Mouse (Mus musculus) gastrocnemius, adult 8-10 months (tissue): ENCODE measurements around the gene Krtap29-1. TPM values are rescaled to one million over a fixed set of nuclear protein-coding genes. Genes with fewer than 3 reads are reported as not detected.

ENCODE experiments used
- DNase-seq, 2 experiments: peaks; one replicate each; pipeline ENCODE4 v3.0.0; 2022; ENCODE audit warnings: low spot score in 2 of 2
- total RNA-seq, 4 experiments: library from RNA; stranded (reverse); gene quantifications; 2 replicates each; pipeline ENCODE4 v1.2.4; 2022

Gene Krtap29-1
- not detected for total RNA-seq

GRCm38 (mm10) chr11:99978953-99979352 is at the start of gene Krtap29-1:
Gene Krtap29-1 (minus strand): TSS chr11:99979053.
- no peak for DNase-seq

GRCm38 (mm10) chr11:100021438-100021837 is 42.6 kb upstream of the Krtap29-1 start:
- no peak for DNase-seq

GRCm38 (mm10) chr11:100019466-100019865 is 40.6 kb upstream of the Krtap29-1 start:
- DNase-seq = no peak

GRCm38 (mm10) chr11:100016112-100016511 is 37.3 kb upstream of the Krtap29-1 start, which contains the start of gene Krt33a:
Gene Krt33a (minus strand): TSS chr11:100016212.
- DNase-seq = no peak

DNA sequence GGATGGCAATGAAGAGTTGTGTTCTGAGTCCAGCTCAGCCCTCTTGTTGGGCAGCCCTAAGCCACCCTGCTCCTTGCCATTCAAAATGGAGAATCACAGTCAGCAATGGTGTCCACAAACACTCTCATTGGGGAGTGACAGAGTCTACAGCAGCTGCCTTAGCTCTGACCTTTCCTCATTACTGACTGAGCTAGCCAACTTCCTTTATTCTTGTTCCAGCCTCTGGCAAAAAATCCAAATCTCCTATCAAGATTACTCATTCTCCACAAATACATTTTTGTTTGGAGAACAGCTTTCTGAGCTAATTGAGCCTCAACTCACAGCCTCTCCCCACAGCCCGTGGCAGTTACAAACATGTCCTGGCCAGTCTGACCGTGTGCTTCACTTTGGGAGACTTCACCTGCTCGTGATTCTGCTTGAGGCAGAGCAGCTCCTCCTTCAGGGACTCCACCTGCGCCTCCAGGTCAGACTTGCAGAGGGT is 34.9 kb upstream of the Krtap29-1 start:
- DNase-seq = no peak

DNA sequence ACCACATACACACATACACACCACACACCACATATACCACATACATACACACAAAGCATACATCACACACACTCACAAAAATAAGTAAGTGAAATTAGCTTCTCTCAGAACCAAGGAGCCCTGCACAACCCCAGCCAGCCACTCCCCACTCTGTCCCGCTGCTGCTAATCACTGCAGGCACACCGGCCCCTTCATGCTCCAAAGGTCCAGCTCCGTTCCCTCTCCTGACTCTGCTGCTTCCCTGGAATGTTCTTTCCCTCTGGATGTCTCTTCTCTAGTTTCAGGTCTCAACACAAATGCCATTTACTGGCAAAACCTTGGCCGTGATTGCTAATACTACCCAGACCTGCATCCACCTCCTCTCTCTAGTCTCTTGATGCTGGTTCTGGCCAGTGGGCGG is 31.8 kb upstream of the Krtap29-1 start:
- no peak for DNase-seq

DNA sequence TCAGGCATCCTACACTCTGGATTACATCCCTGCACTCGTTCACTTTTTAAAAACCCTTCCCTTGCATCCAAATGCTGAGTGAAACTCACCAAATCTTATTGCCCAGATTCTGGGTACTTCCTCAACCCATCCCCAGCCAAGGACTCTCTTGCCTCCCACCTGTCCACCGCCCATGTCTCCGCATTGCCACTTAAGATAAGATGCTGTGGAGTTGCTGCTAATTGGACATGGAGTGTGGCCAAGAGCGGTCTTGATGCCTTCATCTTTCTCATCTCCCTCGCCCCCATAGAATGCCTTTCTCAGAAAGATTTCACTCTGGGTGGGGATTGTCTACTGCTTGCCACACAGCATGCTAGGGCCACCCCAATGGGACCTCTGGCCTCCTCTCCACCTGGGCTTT is 29.5 kb upstream of the Krtap29-1 start:
- DNase-seq = no peak

- no peak for DNase-seq
Measured at GRCm38 (mm10) chr11:100006624-100007023, 27.8 kb upstream of the Krtap29-1 start.

GRCm38 (mm10) chr11:100005905-100006304 is 27.1 kb upstream of the Krtap29-1 start:
- DNase-seq = no peak

DNA sequence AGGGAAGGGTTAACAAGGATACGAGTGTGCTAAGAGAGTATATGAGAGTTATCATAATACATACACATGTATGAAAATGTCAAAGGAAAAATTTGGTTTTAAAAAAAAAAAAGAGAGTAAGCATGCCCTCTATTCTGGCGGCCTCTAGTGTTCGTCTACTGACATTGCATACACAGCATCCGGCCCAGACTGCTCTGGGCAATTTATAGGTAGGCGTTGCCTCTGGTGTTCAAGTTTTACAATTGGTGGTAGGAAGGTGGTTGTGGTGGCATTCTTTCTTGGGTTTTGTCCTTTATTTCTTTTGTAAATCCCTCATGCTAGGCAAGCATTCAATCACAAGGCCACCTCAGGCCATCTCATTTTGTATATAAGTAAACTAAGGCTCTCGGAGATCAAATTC is 26.0 kb upstream of the Krtap29-1 start:
- no peak for DNase-seq

DNA sequence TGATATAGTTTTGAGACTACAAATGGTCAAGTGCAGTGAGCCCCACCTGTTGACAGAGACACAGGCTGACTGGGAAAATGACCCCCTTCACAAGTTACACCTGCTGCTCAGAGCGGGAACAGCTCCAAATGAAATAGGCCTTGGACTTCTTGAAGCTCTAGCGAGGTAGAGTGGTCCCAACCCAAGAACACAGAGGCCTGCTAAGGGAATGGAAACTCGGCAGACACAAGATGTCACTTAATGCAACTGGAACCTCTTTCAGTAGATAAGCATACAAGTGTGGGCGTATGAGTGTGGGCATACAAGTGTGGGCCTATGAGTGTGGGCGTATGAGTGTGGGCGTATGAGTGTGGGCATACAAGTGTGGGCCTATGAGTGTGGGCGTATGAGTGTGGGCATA is 20.2 kb upstream of the Krtap29-1 start:
- no peak for DNase-seq

DNA sequence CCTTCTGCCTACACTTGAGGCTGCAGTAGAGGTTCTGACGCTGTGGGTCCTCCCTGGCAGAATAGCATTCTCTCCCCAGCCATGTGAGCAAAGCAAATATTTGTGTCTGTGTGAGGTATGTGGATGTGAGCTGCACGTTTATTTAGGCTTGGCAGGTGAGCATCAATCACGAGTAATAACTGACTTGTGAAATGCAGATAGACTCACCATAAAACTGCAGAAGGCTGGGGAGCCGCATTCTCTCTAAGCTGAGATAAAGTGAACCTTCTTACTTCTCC is 15.5 kb upstream of the Krtap29-1 start:
- DNase-seq = no peak

DNA sequence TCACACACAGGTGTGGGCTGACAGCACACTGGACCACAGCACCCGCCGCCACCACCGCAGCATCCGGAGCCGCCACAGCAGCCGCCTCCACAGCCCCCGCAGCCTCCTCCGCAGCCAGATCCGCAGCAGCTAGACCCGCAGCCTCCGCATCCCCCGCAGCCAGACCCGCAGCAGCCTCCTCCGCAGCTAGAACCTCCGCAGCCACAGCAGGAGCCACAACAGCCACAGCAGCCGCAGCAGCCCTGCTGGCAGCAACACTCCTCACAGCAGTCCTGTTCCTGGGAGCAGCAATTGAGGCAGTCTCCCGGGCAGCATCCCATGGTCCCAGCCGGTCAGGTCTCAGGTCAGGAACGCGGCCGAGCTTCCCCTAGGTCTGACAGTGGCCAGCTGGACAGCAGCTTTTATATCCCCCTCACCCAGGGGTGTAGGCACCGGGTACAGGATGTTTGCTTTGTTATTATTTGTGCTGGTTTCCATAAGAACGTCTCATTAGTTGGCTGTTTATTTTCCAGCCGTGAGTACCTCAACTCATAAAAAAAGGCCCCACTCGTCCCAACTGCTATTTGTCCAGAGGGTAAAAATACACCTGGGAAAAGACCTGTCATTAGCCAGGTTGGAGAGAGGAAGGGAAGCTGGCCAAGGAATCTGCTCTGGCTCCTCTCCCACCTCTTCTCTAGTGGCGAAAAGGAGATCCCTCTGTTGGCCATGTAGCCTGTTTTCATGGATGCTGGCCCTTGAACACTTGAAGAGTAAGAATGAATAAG is 14.9 kb upstream of the Krtap29-1 start, which contains the start of gene Krtap17-1:
TSS of gene Krtap17-1 (minus strand) at position 375 of the 764 bp plus-strand sequence.
- no peak for DNase-seq

DNA sequence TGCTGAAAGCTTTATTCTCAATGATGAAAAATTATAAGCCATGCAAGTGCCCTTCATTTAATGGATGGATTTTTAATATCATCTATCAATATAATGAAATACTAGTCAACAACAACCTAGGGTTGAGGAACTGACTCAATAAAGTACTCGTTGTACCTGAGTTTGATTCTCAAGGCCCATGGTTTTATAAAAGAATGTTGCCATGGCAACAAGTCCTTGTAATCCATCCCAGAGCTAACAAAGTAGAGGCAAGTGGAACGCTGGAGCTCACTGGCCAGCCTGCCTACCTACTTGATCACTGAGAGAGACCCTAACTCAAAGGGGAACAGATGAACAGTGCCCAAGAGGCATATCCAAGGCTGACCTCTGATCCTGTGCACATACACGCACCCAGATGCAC is 11.7 kb upstream of the Krtap29-1 start:
- no peak for DNase-seq

DNA sequence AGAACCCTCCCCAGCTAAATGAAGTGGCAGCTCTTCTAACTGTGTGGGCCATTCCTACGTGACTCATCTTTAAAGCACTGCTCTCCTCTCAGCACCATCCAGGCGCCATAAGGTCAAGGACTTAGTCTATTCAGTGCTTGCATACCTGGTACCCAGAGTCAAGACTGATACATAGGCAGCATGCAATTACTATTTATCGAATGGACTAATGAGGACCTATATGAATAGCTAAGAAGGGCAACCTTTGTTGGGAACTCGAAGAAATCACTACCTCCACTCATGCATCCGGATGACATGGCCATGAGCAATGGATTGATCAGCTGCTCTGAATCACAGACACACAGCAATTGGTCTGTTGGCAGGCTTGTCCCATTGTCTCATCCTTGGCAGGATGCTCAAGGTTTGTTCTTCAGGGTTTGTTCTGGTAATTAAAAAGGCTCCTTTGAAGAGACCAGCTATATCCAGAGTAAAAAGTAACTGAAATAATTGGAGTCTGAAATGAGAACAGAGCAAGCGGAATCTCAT is 11.1 kb upstream of the Krtap29-1 start:
- DNase-seq = no peak

- no peak for DNase-seq
Measured at GRCm38 (mm10) chr11:99988530-99988929, 9.7 kb upstream of the Krtap29-1 start.

- DNase-seq = no peak
Measured at GRCm38 (mm10) chr11:99986180-99986647, 7.4 kb upstream of the Krtap29-1 start, which contains the start of gene Krtap16-1. Gene Krtap16-1 (minus strand): TSS chr11:99986597.

DNA sequence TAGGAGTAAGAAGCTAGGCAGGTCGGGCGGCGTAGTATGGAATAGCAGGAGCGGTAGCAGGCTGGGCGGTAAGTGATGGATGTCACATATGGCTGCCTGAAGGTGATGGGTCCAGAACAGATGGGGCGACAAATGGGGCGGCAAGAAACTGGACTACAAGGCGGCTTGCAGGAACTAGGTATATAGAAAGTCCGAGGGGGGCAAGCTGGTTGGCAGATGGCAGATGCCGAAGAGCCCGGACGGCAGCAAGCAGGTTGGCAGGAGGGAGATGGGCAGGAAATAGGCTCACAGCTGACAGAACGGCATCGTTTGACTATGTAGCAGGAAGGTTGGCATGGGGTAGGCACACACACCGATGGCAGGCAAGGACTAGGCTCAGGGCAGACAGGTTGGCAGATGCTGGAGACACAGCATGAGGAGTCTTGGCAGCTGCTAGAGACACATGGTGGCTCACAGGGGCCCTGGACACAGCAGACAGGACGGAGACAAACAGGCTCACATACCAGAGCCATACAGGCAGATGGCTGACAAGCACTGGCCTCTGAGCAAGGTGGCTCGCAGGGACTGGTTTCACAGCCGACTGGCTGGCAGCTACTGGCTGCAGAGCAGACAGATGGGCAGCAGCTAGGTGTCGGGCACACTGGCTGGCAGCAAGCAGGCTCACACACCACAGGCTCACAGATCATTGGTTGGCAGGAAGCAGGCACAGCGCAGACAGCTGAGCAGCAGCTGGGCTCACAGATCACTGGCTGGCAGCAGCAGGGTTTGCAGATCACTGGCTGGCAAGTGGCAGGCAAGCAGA is 6.6 kb upstream of the Krtap29-1 start:
- DNase-seq = peak in 1 of 2 experiments; percentile 34

GRCm38 (mm10) chr11:99983442-99983841 is 4.6 kb upstream of the Krtap29-1 start:
- no peak for DNase-seq

- no peak for DNase-seq
Measured at GRCm38 (mm10) chr11:99982731-99983130, 3.9 kb upstream of the Krtap29-1 start.

DNA sequence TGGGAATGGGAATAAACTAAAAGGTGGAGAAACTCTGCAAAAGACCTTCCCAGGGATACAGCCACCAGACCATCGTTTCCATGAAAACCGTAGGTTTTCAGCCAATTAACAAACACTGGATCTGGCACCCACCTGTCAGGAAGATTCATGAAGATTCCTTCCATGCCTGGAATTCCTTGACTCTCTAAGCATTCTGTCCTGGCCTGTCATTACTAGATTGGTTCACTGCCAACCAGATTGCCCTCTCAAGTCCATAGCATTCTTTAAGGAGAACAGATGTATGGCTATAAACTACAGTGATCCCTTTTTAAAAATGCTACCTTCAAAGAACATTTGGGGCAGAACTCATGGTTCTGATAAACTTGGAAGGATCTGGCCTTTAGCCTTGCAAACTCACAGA is 12.9 kb downstream of the Krtap29-1 start:
- DNase-seq = no peak

GRCm38 (mm10) chr11:99964213-99964612 is 14.6 kb downstream of the Krtap29-1 start:
- no peak for DNase-seq
